Mouse (Mus musculus) MN1 (cell line): Measurements from ENCODE around the gene Ttc8.
A peak's percentile ranks its signal among the peaks of the same experiment; 100 is the strongest.

Source experiments
- DNase-seq: peaks from one replicate; pipeline ENCODE4 v3.0.0-alpha.2; 2016; ENCODE audit warnings: low spot score

Gene Ttc8

DNA sequence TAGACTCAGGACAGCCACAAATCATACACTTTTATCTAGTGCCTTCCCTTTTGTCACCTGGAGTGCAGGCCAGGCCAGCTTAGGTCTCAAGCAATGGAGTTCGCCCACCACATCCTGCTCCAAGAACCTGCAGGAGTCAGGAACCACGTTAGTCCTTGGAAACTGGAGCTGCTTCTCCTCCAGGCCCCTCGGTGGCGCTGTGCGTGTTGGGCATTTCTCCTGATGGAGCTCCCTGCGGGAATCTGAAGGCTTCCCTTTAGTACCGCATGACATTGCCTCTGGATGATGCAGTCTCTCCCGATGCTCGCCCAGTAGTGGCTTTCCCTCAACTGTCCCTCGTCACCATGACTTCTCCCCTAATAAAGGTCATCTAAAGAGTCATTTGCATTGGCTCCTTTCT is 53.1 kb downstream of the Ttc8 start:
- DNase-seq, result no peak

DNA sequence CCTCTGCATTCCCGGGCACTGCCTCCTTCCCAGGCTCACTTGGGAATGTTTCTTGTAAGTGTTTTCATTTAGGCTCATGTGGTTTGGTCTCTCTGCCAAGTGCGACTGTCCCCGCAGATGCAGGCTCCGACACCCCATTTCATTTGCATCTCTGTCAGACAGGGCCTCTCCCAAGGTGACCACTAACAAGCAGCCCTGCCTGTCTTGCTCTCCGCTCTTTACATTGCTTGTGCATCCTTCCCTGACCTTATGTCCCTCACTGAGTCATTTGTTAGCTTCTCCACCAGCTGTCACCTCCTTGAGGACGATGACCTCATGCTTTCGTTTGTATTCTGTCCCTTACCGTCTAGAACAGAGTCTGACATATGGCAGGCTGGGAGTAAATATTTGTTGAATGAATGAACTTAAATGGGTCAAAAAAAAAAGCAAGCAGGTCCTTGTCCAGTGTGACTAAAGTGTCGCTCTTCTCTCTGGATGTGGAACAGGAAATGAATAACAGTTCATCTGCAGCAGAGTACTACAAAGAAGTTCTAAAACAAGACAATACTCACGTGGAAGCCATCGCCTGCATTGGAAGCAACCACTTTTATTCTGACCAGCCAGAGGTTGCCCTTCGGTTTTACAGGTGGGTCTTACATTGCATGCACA is 53.9 kb downstream of the Ttc8 start:
- DNase-seq, result no peak

DNA sequence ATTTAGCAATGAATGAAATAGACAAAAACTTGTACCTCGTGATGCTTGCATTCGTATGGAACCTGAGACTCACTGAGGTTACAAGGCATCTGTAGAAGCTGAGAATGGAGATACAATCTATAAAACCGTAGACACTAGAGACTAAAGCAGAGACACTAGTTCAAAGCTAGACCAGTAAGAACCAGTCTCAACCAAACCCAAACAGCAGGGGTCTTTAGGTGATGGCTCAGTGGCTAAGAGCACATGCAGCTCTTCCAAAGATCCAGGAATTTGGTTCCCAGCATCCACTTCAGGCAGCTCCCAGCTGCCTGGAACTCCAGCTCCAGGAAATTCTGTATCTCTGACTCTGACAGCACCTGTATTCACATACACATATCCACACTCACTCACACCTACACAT is 60.7 kb downstream of the Ttc8 start:
- DNase-seq, result no peak

DNA sequence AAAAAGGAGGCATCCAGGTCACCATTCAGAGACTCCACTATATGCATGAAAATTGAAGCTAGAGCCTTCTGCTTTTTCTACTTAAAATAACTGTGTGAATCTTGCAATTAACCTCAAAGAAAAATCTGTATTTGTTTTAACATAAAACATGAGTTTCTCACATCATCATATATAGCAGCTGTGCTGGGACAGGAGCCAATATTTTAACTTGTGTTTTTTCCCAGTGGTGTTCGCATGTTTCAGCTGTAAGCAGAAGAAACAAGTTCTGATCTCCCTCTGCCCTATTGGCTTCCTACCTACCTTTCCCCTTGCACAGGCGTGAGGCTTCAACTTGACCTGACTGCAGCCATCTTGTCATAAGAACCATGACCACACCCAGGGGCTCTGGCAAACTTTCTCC is 64.4 kb downstream of the Ttc8 start:
- DNase-seq, result no peak

DNA sequence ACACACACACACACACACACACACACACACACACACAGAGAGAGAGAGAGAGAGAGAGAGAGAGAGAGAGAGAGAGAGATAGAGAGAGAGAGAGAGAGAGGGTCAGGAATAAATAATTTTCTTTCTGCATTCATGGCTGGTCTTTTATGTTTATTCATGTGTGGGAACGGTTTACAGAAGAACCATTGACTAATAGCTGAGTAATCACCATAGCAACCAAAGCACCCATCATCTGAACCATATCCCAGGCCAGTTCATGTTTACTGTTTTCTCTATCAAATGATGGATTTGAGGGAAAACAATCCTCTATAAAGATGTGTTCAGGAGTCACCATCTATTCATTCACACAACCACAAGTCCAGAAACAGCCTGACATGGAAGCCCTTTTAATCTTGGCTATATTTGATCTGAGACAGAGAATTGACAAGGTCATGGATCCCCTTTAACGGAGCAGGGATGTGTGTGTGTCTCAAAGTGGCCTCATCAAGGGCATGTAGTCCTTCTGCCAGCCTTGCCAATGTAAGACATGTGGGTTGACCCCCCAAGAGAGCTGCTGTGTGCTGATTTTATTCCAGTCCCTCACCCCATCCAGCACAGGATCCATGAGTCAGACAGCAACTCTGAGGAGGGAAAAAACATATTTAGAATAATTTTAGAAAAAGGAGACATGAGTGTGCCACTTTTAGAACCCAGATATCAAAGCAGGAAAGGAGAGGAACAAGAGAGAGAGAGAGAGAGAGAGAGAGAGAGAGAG is 70.9 kb downstream of the Ttc8 start:
- no peak for DNase-seq

DNA sequence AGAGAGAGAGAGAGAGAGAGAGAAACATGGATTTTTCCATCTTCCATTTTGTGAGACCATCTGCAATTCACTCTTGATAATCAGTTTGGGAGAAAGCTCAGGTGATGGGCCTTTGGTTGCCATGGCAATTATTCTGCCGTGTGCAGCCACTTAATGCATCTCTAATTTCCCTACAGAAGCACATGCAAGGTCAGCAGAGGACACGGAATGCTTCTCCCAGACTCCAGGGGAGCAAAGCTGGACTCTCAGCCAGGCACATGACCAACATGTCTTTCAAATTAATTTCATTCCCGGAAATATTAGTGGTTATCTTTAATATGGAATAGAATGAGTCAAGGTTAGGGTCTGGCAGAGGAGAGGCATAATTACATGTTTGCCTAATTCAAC is 71.4 kb downstream of the Ttc8 start:
- DNase-seq, result peak; percentile 39

DNA sequence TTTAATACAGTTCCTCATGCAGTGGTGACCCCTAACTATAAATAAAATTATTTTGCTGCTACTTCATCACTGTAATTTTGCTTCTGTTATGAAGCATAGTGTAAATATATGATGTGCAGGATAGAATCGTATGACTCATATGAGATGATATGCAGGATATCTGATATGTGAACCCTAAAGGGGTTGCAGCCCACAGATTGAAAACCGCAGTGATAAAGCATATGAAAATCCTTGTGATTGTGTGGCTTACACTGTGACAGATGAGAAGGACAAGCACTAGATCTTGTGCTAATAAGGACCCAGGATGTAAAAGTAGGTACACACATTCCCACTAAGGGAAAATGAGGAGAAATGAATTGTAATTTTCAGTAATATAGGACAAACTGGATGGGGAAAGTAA is 73.4 kb downstream of the Ttc8 start:
- DNase-seq, result no peak

DNA sequence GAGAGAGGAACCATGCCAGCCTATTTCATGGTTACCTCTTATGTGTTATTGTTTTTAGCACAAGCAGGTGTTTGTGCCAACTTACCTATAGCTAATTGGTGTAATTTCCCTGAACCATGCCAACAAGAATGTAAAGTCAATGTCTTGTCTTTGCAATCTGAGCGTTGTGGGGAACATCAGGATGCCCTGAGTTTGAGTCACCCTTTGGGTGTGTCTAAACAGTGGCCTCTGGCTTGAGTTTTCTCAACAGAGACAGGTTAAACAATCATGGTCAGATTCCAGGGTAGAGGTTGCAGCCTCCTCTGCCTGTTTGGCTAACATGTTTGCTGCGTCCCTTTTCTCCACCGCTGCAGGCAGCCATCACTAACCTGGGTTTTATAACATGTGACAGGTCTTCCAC is 74.0 kb downstream of the Ttc8 start:
- no peak for DNase-seq

DNA sequence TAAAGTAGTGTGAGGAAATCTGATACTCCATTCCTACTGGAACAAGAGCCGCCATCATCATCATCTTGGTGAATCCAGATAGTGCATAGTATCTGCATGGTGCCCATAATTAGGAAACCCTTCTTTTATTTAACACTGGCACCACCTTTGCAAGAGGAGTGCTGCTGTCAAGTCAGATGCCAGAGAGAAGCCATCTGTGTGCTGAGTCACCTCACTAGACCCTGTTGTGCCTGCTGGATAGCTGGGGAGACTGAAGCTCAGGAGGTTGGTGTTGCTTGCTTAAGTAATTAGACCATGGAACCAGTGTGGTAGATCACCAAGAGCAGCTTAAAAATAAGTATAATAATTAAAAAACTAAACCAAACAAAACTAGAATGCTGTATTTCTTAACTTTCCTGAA is 75.5 kb downstream of the Ttc8 start:
- DNase-seq, result peak; percentile 56

DNA sequence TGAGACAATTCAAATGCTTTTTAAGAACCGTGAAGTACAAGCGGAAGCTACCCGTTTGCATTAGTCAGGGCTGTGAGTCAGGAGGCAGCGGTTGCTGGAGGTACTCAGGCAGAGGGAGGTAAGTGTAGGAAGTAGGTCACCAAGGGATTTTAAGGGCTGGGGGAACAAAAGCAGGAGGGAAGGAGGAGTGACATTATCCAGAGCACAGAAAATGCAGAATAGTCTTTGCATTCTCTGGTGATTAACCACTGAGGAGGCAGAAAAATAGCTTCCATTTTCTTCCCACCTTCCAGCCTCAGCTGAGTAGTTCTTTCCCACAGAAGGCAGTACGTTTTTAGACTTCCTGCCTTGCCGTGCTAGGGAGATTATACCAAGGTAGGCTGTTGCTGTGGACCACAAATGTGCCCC is 76.2 kb downstream of the Ttc8 start:
- DNase-seq, result peak; percentile 69

DNA sequence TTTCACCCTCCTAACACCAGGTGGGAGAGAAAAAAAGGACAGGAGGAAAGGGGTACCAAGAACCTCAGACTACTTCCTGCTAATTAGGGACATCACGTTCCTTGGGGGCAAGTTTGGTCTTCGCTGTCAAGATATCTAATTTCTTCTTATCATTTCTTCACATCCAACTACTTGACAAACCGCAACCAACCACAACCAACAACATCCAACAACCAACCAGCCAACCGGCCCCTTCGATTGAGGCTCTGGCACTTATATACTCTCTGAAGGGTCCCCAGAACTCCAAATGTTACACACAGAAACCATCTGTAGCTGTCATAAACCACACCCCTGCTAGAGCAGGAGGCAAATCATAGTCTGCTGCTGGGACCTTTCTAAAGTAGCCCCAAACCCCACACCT is 76.7 kb downstream of the Ttc8 start:
- no peak for DNase-seq

DNA sequence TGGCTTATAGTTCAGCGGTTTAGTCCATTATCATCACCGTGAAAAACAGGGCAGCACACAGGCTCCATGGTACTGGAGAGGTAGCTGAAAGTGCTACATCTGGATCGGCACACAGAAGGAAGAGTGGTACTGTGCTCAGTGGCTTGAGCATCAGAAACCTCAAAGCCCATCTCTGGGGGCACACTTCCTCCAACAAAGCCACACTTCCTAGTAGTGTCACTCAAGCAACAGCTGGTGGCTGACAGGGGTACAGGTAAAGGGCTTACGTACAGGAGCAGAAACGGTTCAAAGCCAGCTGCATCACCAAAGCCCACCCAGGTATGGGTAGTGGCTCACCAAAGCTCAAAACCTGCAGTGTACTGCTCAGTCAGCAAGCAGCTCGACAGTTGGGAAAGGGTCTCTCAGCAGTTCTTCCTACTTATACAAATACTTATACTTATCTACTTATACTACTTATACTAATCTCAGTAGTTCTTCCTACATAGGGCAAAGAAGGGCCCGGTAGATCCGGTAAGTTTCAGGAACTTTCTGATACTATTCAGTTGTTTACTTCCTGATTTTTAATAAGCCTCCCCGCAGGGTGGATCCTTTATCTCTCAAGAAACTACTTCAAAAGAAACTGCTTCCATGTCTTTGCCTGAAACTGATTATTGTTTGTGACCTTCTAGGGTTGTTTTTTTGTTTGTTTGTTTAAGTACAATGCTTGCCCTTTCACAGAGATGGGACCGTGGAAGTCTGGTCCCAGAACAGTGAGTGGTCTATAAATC is 78.5 kb downstream of the Ttc8 start:
- DNase-seq, result no peak

DNA sequence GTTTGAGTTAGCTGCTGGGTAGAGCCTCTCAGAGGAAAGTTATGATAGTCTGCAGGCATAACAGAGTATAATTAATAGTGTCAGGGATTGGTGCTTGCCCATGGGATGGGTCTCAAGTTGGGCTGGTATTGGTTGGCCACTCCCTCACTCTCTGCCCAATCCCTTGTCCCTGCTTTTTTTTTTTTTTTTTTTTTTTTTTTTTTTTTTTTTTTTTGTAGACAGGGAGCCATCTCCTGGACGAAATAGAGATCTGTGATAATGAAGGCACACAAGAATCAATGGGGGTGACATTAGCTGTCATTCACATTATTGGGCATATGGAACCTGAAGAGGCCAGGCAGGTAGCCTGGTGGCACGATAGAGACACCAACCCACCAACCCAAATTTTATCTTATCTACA is 79.9 kb downstream of the Ttc8 start:
- DNase-seq, result no peak

DNA sequence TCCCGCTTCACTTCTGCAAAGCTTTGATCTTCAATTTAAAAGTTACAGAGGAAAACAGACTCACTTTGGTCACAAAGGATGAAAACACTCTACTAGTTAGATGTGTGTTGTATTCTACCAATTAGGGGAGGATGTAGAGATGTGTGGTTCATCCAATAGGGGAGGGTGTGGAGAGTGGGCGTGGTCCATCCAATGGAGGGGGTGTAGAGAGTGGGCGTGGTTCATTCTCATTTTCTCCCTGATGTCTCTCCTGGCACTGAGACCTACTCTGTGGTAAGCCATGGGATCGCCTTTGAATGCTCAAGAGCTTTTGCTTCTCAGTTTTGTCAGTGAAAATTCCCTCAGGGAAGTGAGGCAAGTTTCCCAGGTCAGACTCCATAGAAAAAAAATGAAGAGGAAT is 82.7 kb downstream of the Ttc8 start:
- no peak for DNase-seq

DNA sequence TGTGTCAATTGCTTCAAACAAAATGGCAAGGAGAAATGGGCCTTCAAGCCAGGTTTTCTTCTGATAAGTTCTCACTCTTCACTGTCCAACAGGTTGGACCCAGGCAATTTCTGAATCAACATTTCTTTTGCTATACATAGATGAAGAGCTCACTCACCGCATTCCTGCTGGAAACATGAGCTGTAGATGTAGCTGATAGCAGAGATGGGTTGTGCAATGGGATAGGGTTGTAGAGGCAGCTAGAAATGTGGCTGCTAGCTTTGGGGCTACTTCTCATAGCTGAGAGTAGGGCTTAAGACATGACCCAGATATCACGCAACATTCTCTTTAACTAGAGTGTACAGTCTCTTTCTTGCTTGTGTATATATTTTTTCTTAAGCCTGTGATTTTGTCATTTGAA is 84.4 kb downstream of the Ttc8 start:
- no peak for DNase-seq

DNA sequence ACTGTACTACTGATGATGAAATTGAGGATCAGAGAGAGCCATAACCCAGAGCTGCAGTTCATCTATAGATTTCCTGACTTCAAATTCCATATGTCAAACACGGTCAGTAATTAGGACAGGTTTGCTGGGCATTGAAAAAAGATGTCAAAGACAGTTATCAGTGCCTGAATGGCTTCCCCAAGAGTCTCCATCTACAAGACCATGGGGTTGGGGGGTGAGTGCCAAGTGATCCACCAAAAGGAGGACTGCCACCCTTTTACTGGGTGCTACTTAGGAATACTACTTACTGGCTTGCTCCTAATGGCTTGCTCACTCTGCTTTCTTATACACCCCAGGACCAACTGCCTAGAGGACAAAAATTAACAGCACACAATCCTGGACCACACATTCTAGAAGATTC is 88.4 kb downstream of the Ttc8 start:
- no peak for DNase-seq

DNA sequence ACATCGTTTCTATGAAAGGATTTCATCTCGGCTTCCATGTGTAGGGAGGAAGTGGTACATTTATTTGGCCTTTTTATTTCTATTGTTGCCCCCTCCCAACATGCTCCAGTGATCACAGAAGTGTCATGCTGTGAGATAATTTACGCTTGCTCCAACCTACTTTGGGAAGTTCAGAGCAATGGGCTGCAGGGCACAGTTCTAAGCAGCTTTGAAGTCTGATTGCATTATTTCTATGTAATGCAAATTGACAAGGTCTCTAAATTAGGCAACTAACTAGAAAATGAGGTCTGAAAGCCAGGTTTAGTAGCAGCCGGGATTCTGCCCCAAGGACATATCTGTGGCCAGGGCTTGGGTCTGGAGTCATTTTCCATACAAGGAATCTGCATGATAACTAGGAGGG is 89.1 kb downstream of the Ttc8 start:
- DNase-seq, result no peak

DNA sequence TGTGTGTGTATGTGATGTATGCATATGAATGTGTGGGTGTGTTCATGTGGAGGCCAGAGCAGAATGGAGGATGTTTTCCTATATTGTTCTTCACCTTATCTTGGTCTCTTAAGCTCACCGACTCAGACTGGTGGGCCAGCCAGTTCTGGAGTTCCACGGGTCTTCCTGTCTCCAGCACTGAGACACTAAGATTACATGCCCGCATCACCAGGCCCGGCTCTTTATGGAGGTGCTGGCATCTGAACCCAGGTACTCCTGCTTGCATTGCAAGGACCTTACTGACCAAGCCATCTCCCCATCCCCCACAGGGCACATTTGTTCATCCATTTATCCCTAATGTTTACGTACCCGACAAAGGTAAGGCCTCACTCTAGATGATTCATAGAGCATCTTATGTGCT is 89.7 kb downstream of the Ttc8 start:
- no peak for DNase-seq

DNA sequence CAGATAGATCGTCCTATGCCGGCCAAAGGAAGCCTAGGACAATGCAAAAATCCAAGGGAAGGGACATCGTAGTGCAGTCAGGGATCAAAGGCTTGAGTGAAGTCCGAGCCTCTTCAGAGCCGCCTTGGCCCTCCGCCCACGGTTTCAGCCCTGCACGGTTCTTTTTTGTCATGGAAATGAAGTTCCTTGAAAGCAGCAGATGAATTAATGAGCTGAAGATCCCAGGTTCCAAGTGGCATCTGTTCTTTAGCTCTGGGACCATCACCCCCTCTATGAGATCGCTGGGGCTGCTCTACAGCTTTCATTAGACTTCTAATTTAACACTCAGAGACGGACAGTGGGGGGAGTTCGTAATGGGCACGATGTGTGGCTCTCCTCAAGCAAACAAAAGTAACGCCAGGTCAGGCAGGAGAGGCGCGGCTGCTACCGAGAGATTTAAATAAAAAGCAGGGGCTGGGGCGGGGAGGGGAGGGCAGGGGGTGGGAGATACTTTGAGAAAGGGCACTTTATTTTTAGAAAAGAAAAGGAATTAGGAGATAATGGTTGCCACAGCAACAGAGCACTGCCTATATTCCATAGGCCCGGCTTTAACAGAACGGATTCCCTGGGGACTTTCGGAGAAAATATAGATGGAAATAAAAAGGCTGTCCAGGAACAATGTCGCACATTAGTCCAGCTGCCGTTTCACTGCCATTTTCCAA is 90.9 kb downstream of the Ttc8 start:
- peak; percentile 14 for DNase-seq

DNA sequence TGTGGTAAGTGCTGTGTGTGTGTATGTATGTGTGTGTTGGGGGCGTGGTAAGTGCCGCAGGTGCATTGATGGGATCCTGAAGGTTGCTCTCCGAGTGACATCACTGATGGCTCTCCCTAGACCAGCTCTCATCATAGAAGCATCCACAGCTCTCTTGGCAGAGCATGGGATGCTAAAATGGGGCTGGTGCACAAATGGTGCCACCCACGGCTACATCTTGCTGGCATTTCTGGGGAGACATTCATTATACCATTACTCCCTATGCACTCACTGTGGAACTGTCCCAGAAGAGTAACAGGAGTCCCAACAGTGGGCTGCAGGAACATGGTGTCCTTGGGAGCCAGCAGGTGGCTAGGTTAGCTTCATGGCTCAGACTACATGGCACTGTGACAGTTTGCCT is 95.5 kb downstream of the Ttc8 start:
- DNase-seq, result no peak

DNA sequence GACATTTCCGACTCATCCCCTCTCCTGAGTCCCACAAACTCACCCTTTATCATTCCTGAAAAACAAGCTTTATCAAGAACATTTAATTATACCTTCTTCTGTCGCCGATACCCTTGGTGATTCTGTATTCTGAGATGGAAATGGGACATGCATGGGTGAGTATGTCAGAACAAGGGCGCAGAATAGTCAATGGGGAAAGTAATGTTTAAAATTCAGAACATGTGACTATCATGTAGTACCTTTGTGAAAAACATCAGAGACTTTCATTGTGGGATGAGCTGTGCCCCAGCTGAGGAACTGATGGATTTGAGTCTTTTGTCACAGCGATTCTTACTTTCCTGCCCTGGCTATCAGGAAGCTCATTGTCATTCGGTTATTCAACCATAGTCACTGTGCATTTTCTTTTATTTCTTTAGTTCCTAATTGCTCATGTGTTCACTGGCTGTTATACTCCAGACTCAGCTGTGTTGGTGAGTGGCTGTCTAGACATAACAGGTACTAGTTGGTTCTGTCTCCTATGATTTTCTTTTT is 104.1 kb downstream of the Ttc8 start:
- no peak for DNase-seq

DNA sequence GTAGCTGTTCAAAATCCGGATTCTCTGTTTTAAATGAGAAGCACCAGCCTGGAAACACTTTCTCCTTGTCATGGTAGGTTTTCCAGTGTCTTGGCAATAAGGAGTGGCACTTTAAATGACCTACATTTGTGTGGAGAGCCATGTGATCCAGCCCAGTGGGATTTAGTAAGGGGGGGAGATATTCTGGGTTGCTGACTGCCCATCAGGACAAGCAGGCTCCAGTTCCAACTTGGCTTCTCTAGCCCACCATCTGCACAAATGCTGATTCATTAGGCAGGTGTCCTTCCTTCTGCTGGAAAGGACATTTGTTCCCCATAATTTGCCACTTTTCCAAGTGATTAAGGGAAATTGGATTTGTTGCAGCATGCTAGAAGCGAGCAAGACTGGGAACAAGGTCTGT is 105.9 kb downstream of the Ttc8 start:
- DNase-seq, result peak; percentile 37

DNA sequence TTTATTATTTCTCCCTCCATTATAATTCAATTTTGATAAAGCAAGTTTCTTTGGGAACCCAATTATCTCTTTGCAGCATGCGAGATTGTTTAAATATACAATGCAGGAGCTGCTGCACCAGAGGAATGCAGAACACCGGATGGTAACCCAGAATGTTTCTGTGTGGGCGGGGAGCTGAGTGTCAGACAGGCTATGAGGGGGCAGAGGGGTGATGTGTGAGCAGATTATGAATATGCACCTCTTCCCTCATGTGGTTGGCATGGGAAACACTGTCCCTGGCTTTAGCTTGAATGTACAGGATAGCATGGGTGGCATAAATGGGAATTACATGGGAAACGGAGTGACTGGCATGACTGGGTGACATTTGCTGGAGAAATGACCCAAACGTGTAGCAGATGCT is 108.3 kb downstream of the Ttc8 start:
- no peak for DNase-seq
